Mouse (Mus musculus): ENCODE data around the gene E130114P18Rik. TPM values are rescaled to one million over a fixed set of nuclear protein-coding genes. Genes with fewer than 3 reads are reported as not detected.

E130114P18Rik gene
- polyA plus RNA-seq, 1 experiment from 2014 or later = 26.3 TPM

DNA sequence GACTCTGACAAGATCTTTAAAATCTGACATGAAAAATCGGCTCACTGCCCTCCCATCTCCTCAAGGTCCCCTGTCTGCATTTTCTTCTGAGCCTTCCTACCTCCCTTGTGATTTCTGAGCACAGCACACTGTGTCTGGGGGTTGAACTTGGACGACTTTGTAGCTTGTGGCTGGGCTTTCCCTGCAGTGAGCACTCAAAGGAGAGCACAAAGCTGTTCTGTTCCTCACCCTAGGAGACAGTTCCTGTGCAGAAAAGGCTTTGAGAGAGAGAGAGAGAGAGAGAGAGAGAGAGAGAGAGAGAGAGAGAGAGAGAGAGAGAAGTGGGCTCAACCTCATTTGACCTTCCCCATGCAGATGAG lies 101.3 kb downstream of the E130114P18Rik start:
- peaks cover 16% of the 10 kb centered on the region for H3K4me1 ChIP-seq (replicated peaks; ENCODE audit: control insufficient read depth, insufficient read depth, low read length)
- H3K4me2 ChIP-seq (replicated peaks) = no peak overlapping the region
- no peak overlapping the region for H3K9ac ChIP-seq
- DNase-seq (ENCODE audit: low spot score) (no peak), ATAC-seq (ENCODE audit: low FRiP score) (peak; percentile 41; the same call in 1 of the 2 replicates)
- H3K27me3 ChIP-seq (ENCODE audit: control insufficient read depth, insufficient read depth, low read length) = no peaks in the 10 kb centered on the region
- 26% methylated on average over 2 of the region's 2 CpGs for WGBS
- no peaks in the 10 kb centered on the region for H3K36me3 ChIP-seq (replicated peaks; ENCODE audit: control insufficient read depth, insufficient read depth)
- H3K4me3 ChIP-seq (replicated peaks; ENCODE audit: low read length) = no peak overlapping the region
- no peaks in the 10 kb centered on the region for H3K9me3 ChIP-seq (ENCODE audit: control insufficient read depth, low read length)
- no peak overlapping the region for H3K27ac ChIP-seq

GRCm38 (mm10) chr4:97675741-97676578 lies 101.9 kb downstream of the E130114P18Rik start:
- peak overlapping the region; percentile 53 for H3K4me2 ChIP-seq (replicated peaks)
- H3K27ac ChIP-seq = no peak overlapping the region
- peak overlapping the region; percentile 16; the same call in 1 of the 2 replicates for H3K4me3 ChIP-seq (replicated peaks; ENCODE audit: low read length)
- peak; percentile 62 for DNase-seq (ENCODE audit: low spot score)
- no peaks in the 10 kb centered on the region for H3K9me3 ChIP-seq (ENCODE audit: control insufficient read depth, low read length)
- 26% methylated on average over 16 of the region's 16 CpGs for WGBS
- H3K27me3 ChIP-seq (ENCODE audit: control insufficient read depth, insufficient read depth, low read length) = no peaks in the 10 kb centered on the region
- H3K4me1 ChIP-seq (replicated peaks; ENCODE audit: control insufficient read depth, insufficient read depth, low read length) = peaks cover 16% of the 10 kb centered on the region
- ATAC-seq (ENCODE audit: low FRiP score) = peak; percentile 76
- H3K9ac ChIP-seq = peak overlapping the region; percentile 29
- H3K36me3 ChIP-seq (replicated peaks; ENCODE audit: control insufficient read depth, insufficient read depth) = no peaks in the 10 kb centered on the region

DNA sequence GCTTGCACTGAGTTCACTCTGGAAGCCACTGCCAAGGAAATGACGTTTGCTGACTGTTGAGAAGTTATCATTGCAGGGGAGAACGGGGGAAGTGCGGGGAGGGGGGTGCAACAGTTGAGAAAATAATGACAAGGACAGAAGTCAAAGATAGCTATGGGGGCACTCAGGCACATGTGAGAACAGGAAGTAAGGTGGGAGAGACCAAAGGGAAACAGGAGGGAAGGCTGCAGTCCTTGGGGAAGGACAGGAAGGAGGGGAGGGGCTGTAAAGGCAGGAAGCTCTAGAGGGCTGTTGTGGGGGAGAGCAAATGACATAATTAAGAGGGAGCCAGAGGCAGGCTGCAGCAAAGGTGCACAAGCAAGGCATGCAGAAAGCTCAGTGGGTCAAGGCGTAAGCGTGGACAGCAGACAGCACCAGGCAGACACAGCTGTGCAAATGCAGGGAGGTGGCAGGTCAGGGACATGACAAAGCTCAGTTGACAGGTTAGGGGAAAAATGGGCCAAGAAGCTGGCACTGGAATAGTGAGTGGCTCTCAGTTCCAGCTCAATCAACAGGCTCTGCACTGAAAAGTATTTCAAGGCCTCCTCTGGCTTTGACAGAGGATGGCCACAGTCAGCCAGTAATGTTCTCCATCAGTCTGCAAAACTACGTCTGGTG lies 103.9 kb downstream of the E130114P18Rik start:
- Histone ChIP-seq H3K27me3 (ENCODE audit: control insufficient read depth, insufficient read depth, low read length) (no peaks in the 10 kb centered on the region), H3K9ac (no peak overlapping the region), H3K27ac (no peak overlapping the region), H3K4me2 (replicated peaks) (no peak overlapping the region), H3K9me3 (ENCODE audit: control insufficient read depth, low read length) (no peaks in the 10 kb centered on the region), H3K36me3 (replicated peaks; ENCODE audit: control insufficient read depth, insufficient read depth) (no peaks in the 10 kb centered on the region), H3K4me3 (replicated peaks; ENCODE audit: low read length) (no peak overlapping the region), H3K4me1 (replicated peaks; ENCODE audit: control insufficient read depth, insufficient read depth, low read length) (peaks cover 16% of the 10 kb centered on the region)
- DNase-seq (ENCODE audit: low spot score) (no peak), ATAC-seq (ENCODE audit: low FRiP score) (no peak)
- 65% methylated on average over 6 of the region's 6 CpGs for WGBS

- no peak overlapping the region for H3K27ac ChIP-seq
- H3K36me3 ChIP-seq (replicated peaks; ENCODE audit: control insufficient read depth, insufficient read depth) = no peaks in the 10 kb centered on the region
- peaks cover 16% of the 10 kb centered on the region for H3K4me1 ChIP-seq (replicated peaks; ENCODE audit: control insufficient read depth, insufficient read depth, low read length)
- ATAC-seq (ENCODE audit: low FRiP score) (no peak), DNase-seq (ENCODE audit: low spot score) (no peak)
- no peaks in the 10 kb centered on the region for H3K27me3 ChIP-seq (ENCODE audit: control insufficient read depth, insufficient read depth, low read length)
- no peak overlapping the region for H3K4me2 ChIP-seq (replicated peaks)
- H3K9ac ChIP-seq = no peak overlapping the region
- H3K4me3 ChIP-seq (replicated peaks; ENCODE audit: low read length) = no peak overlapping the region
- WGBS = 48% methylated on average over 5 of the region's 5 CpGs
- H3K9me3 ChIP-seq (ENCODE audit: control insufficient read depth, low read length) = no peaks in the 10 kb centered on the region
Observed at GRCm38 (mm10) chr4:97672501-97672900, 105.4 kb downstream of the E130114P18Rik start.

DNA sequence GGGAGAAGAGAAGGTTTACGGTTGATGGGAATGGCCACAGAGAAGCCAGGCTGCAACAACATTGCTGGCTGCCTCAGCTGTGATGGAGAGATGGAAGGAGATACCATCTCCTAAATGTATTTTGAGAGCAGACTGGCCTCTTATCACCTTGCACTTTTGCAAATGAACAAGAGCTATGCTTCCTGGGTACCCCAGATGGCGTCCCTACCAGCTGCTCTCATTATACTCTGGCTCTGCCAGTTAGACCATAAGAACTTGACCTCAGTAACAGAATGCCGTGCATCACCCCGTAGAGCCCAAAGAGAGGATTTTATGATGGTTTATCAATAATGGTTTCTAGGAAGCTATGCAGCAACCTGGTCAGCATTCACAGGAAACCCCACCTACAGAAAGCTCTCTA lies 106.0 kb downstream of the E130114P18Rik start:
- WGBS = 72% methylated on average over 4 of the region's 4 CpGs
- Histone ChIP-seq H3K4me2 (replicated peaks) (no peak overlapping the region), H3K9ac (no peak overlapping the region), H3K4me3 (replicated peaks; ENCODE audit: low read length) (no peak overlapping the region), H3K36me3 (replicated peaks; ENCODE audit: control insufficient read depth, insufficient read depth) (no peaks in the 10 kb centered on the region), H3K4me1 (replicated peaks; ENCODE audit: control insufficient read depth, insufficient read depth, low read length) (peaks cover 14% of the 10 kb centered on the region), H3K27ac (no peak overlapping the region), H3K27me3 (ENCODE audit: control insufficient read depth, insufficient read depth, low read length) (no peaks in the 10 kb centered on the region), H3K9me3 (ENCODE audit: control insufficient read depth, low read length) (no peaks in the 10 kb centered on the region)
- ATAC-seq (ENCODE audit: low FRiP score) (no peak), DNase-seq (ENCODE audit: low spot score) (no peak)

GRCm38 (mm10) chr4:97670418-97670817 lies 107.5 kb downstream of the E130114P18Rik start:
- ATAC-seq (ENCODE audit: low FRiP score) = no peak
- no peaks in the 10 kb centered on the region for H3K27me3 ChIP-seq (ENCODE audit: control insufficient read depth, insufficient read depth, low read length)
- no peak overlapping the region for H3K27ac ChIP-seq
- 0 out of 2 replicates have a peak, but pooled peaks cover 2% of the 10 kb centered on the region for H3K4me1 ChIP-seq (replicated peaks; ENCODE audit: control insufficient read depth, insufficient read depth, low read length)
- H3K36me3 ChIP-seq (replicated peaks; ENCODE audit: control insufficient read depth, insufficient read depth) = no peaks in the 10 kb centered on the region
- H3K9ac ChIP-seq = no peak overlapping the region
- H3K4me3 ChIP-seq (replicated peaks; ENCODE audit: low read length) = no peak overlapping the region
- H3K9me3 ChIP-seq (ENCODE audit: control insufficient read depth, low read length) = no peaks in the 10 kb centered on the region
- DNase-seq (ENCODE audit: low spot score) = no peak
- no peak overlapping the region for H3K4me2 ChIP-seq (replicated peaks)

GRCm38 (mm10) chr4:97669808-97670207 lies 108.1 kb downstream of the E130114P18Rik start:
- WGBS = 36% methylated on average over 3 of the region's 3 CpGs

DNA sequence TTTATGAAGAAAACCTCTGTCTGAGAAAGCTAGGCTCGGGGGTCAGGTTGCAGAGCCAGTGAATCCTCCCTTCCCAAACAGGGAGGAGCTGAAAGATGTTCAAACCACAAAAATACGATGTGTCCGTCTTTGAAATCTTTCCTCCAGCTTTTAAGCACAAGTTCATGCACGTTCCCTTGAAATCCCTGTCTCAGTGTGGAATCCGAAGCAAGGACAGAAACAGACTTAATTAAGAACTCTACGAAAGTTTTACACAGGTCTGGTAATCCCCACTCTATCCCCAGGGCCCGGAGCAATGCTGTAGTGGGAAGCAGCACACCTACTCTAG lies 112.5 kb downstream of the E130114P18Rik start:
- Histone ChIP-seq H3K27ac (no peak overlapping the region), H3K36me3 (replicated peaks; ENCODE audit: control insufficient read depth, insufficient read depth) (no peaks in the 10 kb centered on the region), H3K9me3 (ENCODE audit: control insufficient read depth, low read length) (no peaks in the 10 kb centered on the region), H3K27me3 (ENCODE audit: control insufficient read depth, insufficient read depth, low read length) (no peaks in the 10 kb centered on the region), H3K4me2 (replicated peaks) (no peak overlapping the region), H3K4me1 (replicated peaks; ENCODE audit: control insufficient read depth, insufficient read depth, low read length) (peaks cover 9% of the 10 kb centered on the region; the same call in 1 of the 2 replicates), H3K4me3 (replicated peaks; ENCODE audit: low read length) (no peak overlapping the region), H3K9ac (no peak overlapping the region)
- no peak for DNase-seq (ENCODE audit: low spot score)
- WGBS = 53% methylated on average over 7 of the region's 7 CpGs
- no peak for ATAC-seq (ENCODE audit: low FRiP score)

More at GRCm38 (mm10) chr4:97669808-97670207, 108.1 kb downstream of the E130114P18Rik start:
- H3K4me1 ChIP-seq (replicated peaks; ENCODE audit: control insufficient read depth, insufficient read depth, low read length) = 0 out of 2 replicates have a peak, but pooled peaks cover 4% of the 10 kb centered on the region
- no peak overlapping the region for H3K4me2 ChIP-seq (replicated peaks)
- H3K36me3 ChIP-seq (replicated peaks; ENCODE audit: control insufficient read depth, insufficient read depth) = no peaks in the 10 kb centered on the region
- no peak overlapping the region for H3K9ac ChIP-seq
- H3K27ac ChIP-seq = no peak overlapping the region
- no peak overlapping the region for H3K4me3 ChIP-seq (replicated peaks; ENCODE audit: low read length)
- DNase-seq (ENCODE audit: low spot score) (no peak), ATAC-seq (ENCODE audit: low FRiP score) (no peak)
- H3K9me3 ChIP-seq (ENCODE audit: control insufficient read depth, low read length) = no peaks in the 10 kb centered on the region
- H3K27me3 ChIP-seq (ENCODE audit: control insufficient read depth, insufficient read depth, low read length) = no peaks in the 10 kb centered on the region

GRCm38 (mm10) chr4:97664738-97665427 lies 113.0 kb downstream of the E130114P18Rik start:
- Histone ChIP-seq H3K27me3 (ENCODE audit: control insufficient read depth, insufficient read depth, low read length) (no peaks in the 10 kb centered on the region), H3K4me1 (replicated peaks; ENCODE audit: control insufficient read depth, insufficient read depth, low read length) (peaks cover 9% of the 10 kb centered on the region; the same call in 1 of the 2 replicates), H3K4me3 (replicated peaks; ENCODE audit: low read length) (no peak overlapping the region), H3K9ac (no peak overlapping the region), H3K27ac (no peak overlapping the region), H3K4me2 (replicated peaks) (no peak overlapping the region), H3K36me3 (replicated peaks; ENCODE audit: control insufficient read depth, insufficient read depth) (no peaks in the 10 kb centered on the region), H3K9me3 (ENCODE audit: control insufficient read depth, low read length) (no peaks in the 10 kb centered on the region)
- no peak for ATAC-seq (ENCODE audit: low FRiP score)
- 47% methylated on average over 7 of the region's 7 CpGs for WGBS
- no peak for DNase-seq (ENCODE audit: low spot score)
